Mouse (Mus musculus): ENCODE measurements around the gene Metap1d. TPM values are rescaled to one million over a fixed set of nuclear protein-coding genes. Genes with fewer than 3 reads are reported as not detected.

Gene Metap1d
- polyA plus RNA-seq, 1 experiment from 2014 or later, result 34.9 TPM

DNA sequence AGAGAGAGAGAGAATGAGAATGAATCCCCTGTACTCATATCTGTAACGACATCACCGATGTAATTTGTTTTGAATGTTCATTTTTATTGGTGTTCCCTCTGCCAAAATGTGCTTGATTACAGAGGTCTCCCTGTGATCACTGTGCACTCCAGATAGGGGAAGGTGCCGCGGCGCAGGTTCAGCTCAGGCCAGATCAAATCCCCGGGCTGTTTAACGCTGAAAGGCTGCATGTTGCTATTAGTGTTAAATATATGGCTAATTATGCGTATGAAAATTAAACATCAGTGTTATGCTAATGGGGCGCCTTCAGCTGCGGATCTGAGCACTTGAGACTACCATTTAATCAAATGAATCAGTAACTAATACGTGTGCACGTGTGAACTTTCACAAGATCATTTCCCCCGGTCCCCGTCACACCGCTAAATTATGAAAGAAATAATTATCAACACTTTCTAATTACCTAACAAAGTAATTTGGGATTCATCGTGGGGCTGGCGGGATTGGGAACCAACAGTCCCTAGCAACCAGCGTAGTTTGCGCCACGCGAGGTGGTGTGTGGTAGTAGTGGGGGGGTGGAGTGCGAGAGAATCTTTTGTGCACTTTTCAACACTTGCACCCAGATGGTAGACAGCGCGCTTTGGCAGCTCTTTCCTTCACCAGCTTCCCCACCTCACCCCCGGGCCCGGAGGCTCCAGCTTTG is 75.1 kb downstream of the Metap1d start, which contains the start of gene Dlx1:
Dlx1 (plus strand) TSS at position 100 of the 700 bp plus-strand sequence.
- ATAC-seq, result no peak
- peak within 1 kb of the TSS; percentile 43 for H3K27ac ChIP-seq (ENCODE audit: low read length)
- peak within 1 kb of the TSS; percentile 90 for H3K4me2 ChIP-seq (ENCODE audit: low read depth, low read length)
- peak within 1 kb of the TSS; percentile 53 for H3K4me3 ChIP-seq (ENCODE audit: low read length)
- H3K27me3 ChIP-seq (replicated peaks; ENCODE audit: control insufficient read depth, insufficient read depth, low read length), result peaks cover 89% of the 10 kb centered on the region
- no peaks in the 10 kb centered on the region for H3K36me3 ChIP-seq (ENCODE audit: control insufficient read depth, insufficient read depth, low read length)
- peak within 1 kb of the TSS; percentile 54 for H3K9ac ChIP-seq (ENCODE audit: low read depth, low read length)
- H3K9me3 ChIP-seq (ENCODE audit: control insufficient read depth, low read length), result no peaks in the 10 kb centered on the region
- 1% methylated on average over 26 of the region's 26 CpGs for WGBS
- H3K4me1 ChIP-seq (ENCODE audit: control insufficient read depth, insufficient read depth, low read length), result peaks cover 14% of the 10 kb centered on the region

GRCm38 (mm10) chr2:71528714-71529510 is 75.8 kb downstream of the Metap1d start:
- Histone ChIP-seq H3K4me2 (ENCODE audit: low read depth, low read length) (peak overlapping the region; percentile 90), H3K9me3 (ENCODE audit: control insufficient read depth, low read length) (no peaks in the 10 kb centered on the region), H3K4me1 (ENCODE audit: control insufficient read depth, insufficient read depth, low read length) (peaks cover 14% of the 10 kb centered on the region), H3K9ac (ENCODE audit: low read depth, low read length) (peak overlapping the region; percentile 54), H3K36me3 (ENCODE audit: control insufficient read depth, insufficient read depth, low read length) (no peaks in the 10 kb centered on the region), H3K27me3 (replicated peaks; ENCODE audit: control insufficient read depth, insufficient read depth, low read length) (peaks cover 87% of the 10 kb centered on the region), H3K27ac (ENCODE audit: low read length) (peak overlapping the region; percentile 43), H3K4me3 (ENCODE audit: low read length) (peak overlapping the region; percentile 53)
- WGBS, result under 1% methylated on average over 54 of the region's 57 CpGs
- ATAC-seq, result peak; percentile 71

DNA sequence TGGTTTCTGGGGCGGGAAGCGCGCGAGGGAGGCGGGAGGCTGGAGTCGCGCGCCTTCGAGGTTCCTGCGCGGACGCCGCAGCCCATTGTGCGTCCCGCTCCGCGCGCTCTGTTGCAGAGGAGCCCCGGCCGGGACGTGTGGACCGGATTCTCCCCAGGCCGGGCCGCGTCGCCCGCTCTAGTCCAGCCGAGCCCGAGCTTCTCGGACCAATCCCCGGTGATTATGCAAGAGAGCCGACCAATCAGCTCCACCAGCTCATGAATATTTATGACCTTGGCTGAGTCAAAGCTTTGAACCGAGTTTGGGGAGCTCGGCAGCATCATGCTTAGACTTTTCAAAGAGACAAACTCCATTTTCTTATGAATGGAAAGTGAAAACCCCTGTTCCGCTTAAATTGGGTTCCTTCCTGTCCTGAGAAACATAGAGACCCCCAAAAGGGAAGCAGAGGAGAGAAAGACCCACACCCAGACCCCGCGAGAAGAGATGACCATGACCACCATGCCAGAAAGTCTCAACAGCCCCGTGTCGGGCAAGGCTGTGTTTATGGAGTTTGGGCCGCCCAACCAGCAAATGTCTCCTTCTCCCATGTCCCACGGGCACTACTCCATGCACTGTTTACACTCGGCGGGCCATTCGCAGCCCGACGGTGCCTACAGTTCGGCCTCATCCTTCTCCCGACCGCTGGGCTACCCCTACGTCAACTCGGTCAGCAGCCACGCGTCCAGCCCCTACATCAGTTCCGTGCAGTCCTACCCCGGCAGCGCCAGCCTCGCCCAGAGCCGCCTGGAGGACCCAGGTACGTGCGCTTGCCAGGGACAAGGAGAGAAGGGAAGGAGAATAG is 76.7 kb downstream of the Metap1d start:
- no peaks in the 10 kb centered on the region for H3K9me3 ChIP-seq (ENCODE audit: control insufficient read depth, low read length)
- no peaks in the 10 kb centered on the region for H3K36me3 ChIP-seq (ENCODE audit: control insufficient read depth, insufficient read depth, low read length)
- ATAC-seq, result peak; percentile 93
- peaks cover 88% of the 10 kb centered on the region for H3K27me3 ChIP-seq (replicated peaks; ENCODE audit: control insufficient read depth, insufficient read depth, low read length)
- H3K4me1 ChIP-seq (ENCODE audit: control insufficient read depth, insufficient read depth, low read length), result peaks cover 14% of the 10 kb centered on the region
- WGBS, result under 1% methylated on average over 60 of the region's 60 CpGs
- H3K27ac ChIP-seq (ENCODE audit: low read length), result peak overlapping the region; percentile 20
- peak overlapping the region; percentile 54 for H3K9ac ChIP-seq (ENCODE audit: low read depth, low read length)
- H3K4me2 ChIP-seq (ENCODE audit: low read depth, low read length), result peak overlapping the region; percentile 90
- peak overlapping the region; percentile 53 for H3K4me3 ChIP-seq (ENCODE audit: low read length)

GRCm38 (mm10) chr2:71530391-71531123 is 77.5 kb downstream of the Metap1d start:
- Histone ChIP-seq H3K4me1 (ENCODE audit: control insufficient read depth, insufficient read depth, low read length) (peaks cover 14% of the 10 kb centered on the region), H3K4me3 (ENCODE audit: low read length) (peak overlapping the region; percentile 53), H3K9ac (ENCODE audit: low read depth, low read length) (no peak overlapping the region), H3K27ac (ENCODE audit: low read length) (no peak overlapping the region), H3K27me3 (replicated peaks; ENCODE audit: control insufficient read depth, insufficient read depth, low read length) (peaks cover 86% of the 10 kb centered on the region), H3K9me3 (ENCODE audit: control insufficient read depth, low read length) (no peaks in the 10 kb centered on the region), H3K36me3 (ENCODE audit: control insufficient read depth, insufficient read depth, low read length) (no peaks in the 10 kb centered on the region), H3K4me2 (ENCODE audit: low read depth, low read length) (no peak overlapping the region)
- 2% methylated on average over 34 of the region's 34 CpGs for WGBS
- no peak for ATAC-seq

DNA sequence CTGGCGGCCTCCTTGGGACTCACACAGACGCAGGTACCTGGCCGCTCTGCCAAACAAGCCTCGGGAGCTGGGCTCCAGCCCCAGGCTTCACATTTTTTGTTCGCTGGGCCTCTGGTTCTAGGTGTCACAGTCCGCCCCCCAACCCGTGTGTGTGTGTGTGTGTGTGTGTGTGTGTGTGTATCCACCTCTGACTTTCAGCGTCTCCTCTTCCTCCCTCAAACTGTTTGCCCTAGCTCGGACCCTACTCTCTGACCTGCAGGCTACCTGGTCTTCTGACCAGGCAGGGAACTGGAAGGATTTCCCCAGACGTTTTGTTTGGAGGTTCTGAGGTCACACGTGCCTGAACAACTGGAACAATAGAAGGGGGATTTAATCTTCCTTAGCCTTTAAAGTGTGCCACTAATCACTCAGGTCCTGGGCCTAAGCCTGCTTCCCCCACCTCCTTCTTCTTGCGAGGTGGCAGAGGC is 78.1 kb downstream of the Metap1d start:
- 3% methylated on average over 12 of the region's 12 CpGs for WGBS
- Histone ChIP-seq H3K27me3 (replicated peaks; ENCODE audit: control insufficient read depth, insufficient read depth, low read length) (peaks cover 84% of the 10 kb centered on the region), H3K4me2 (ENCODE audit: low read depth, low read length) (no peak overlapping the region), H3K27ac (ENCODE audit: low read length) (no peak overlapping the region), H3K4me1 (ENCODE audit: control insufficient read depth, insufficient read depth, low read length) (peaks cover 14% of the 10 kb centered on the region), H3K4me3 (ENCODE audit: low read length) (peak overlapping the region; percentile 53), H3K9me3 (ENCODE audit: control insufficient read depth, low read length) (no peaks in the 10 kb centered on the region), H3K36me3 (ENCODE audit: control insufficient read depth, insufficient read depth, low read length) (no peaks in the 10 kb centered on the region), H3K9ac (ENCODE audit: low read depth, low read length) (no peak overlapping the region)
- no peak for ATAC-seq

DNA sequence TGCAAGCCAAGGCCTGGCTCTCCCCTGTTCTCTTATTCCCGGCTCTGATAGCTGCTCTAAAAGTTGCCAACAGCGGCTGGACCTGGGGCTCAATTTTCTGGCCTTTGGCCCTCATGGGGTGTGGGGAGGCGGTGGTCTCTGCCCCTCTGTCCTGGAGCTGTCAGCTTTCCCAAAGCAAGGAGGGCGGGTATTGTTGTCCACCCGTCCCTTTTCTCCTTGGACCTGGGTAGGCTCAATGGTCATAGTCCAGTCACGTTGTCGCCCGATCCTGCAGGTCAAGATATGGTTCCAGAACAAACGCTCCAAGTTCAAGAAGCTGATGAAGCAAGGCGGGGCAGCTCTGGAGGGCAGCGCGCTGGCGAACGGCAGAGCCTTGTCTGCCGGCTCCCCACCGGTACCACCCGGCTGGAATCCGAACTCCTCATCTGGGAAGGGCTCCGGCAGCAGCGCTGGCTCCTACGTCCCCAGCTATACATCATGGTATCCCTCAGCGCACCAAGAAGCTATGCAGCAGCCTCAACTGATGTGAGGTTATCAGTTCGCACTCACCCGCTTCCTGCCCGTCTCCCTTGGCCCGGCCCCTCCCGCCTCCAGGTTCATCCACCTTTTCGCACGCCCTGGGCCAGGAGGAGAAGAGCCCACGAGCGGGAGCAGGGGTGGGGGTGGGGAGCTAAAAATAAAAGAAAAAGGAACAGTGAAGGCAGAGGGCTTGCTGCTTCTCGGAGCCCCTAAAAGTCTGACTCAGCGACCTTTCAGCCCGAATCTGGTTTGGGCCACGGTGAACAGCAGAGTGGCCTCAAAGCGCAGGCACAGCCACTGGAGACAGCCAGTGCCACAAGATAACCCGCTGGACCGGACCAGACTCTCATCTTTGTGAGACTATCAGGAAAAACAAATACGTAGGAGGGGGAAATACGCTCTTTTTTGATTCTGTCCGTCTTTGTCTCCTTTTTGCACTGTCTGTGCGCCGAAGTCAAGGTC is 79.2 kb downstream of the Metap1d start:
- H3K27me3 ChIP-seq (replicated peaks; ENCODE audit: control insufficient read depth, insufficient read depth, low read length), result peaks cover 84% of the 10 kb centered on the region
- H3K4me3 ChIP-seq (ENCODE audit: low read length), result peak overlapping the region; percentile 13; the same call in 1 of the 2 replicates
- H3K9ac ChIP-seq (ENCODE audit: low read depth, low read length), result no peak overlapping the region
- WGBS, result under 1% methylated on average over 43 of the region's 43 CpGs
- no peak overlapping the region for H3K4me2 ChIP-seq (ENCODE audit: low read depth, low read length)
- H3K4me1 ChIP-seq (ENCODE audit: control insufficient read depth, insufficient read depth, low read length), result peaks cover 14% of the 10 kb centered on the region
- no peaks in the 10 kb centered on the region for H3K36me3 ChIP-seq (ENCODE audit: control insufficient read depth, insufficient read depth, low read length)
- no peaks in the 10 kb centered on the region for H3K9me3 ChIP-seq (ENCODE audit: control insufficient read depth, low read length)
- ATAC-seq, result no peak
- no peak overlapping the region for H3K27ac ChIP-seq (ENCODE audit: low read length)

- H3K27me3 ChIP-seq (replicated peaks; ENCODE audit: control insufficient read depth, insufficient read depth, low read length), result peaks cover 88% of the 10 kb centered on the region
- no peak overlapping the region for H3K4me3 ChIP-seq (ENCODE audit: low read length)
- no peak overlapping the region for H3K4me2 ChIP-seq (ENCODE audit: low read depth, low read length)
- H3K27ac ChIP-seq (ENCODE audit: low read length), result no peak overlapping the region
- WGBS, result 7% methylated on average over 5 of the region's 5 CpGs
- H3K36me3 ChIP-seq (ENCODE audit: control insufficient read depth, insufficient read depth, low read length), result no peaks in the 10 kb centered on the region
- H3K4me1 ChIP-seq (ENCODE audit: control insufficient read depth, insufficient read depth, low read length), result peaks cover 14% of the 10 kb centered on the region
- no peak overlapping the region for H3K9ac ChIP-seq (ENCODE audit: low read depth, low read length)
- ATAC-seq, result no peak
- no peaks in the 10 kb centered on the region for H3K9me3 ChIP-seq (ENCODE audit: control insufficient read depth, low read length)
These were observed 80.0 kb downstream of the Metap1d start for GRCm38 (mm10) chr2:71533094-71533493.

All from intestine, embryonic 16.5 days (tissue).